Mouse (Mus musculus): ENCODE data around the gene Swt1. TPM values are rescaled to one million over a fixed set of nuclear protein-coding genes. Genes with fewer than 3 reads are reported as not detected.

Gene Swt1
- 12.1 and 15.9 TPM in 2 replicates for polyA plus RNA-seq (2015; fragmentation: Nextera tagmentation; extraction: Ambion mirVana)

GRCm38 (mm10) chr1:151428263-151429221, at the start of gene Swt1, which contains the start of gene Trmt1l:
Gene Swt1 (minus strand): TSS chr1:151428455.
Gene Trmt1l (plus strand): TSS chr1:151428542.

GRCm38 (mm10) chr1:151344283-151345108, 83.8 kb downstream of the Swt1 start, which contains the start of gene Ivns1abp:
Gene Ivns1abp (plus strand): TSS chr1:151344477.

Small RNAs within 50 kb of the gene (microRNA-seq; reads per million reads assigned to microRNA genes)
- not detected for gene Mir7682

Other genes starting within 250 kb of the Swt1 start
- not detected in 2 replicates for gene Gm47985, start 245.9 kb downstream of the Swt1 start, polyA plus RNA-seq (2015; fragmentation: Nextera tagmentation; extraction: Ambion mirVana)
- 0.10 TPM in 1 of 2 replicates, not detected in the other for gene Gm8947, start 236.1 kb downstream of the Swt1 start, polyA plus RNA-seq (2015; fragmentation: Nextera tagmentation; extraction: Ambion mirVana)
- gene Gm47995, start 230.0 kb downstream of the Swt1 start, polyA plus RNA-seq (2015; fragmentation: Nextera tagmentation; extraction: Ambion mirVana), result 0.25 and 0.31 TPM in 2 replicates
- gene 3110040M04Rik, start 224.3 kb downstream of the Swt1 start, polyA plus RNA-seq (2015; fragmentation: Nextera tagmentation; extraction: Ambion mirVana), result not detected in 2 replicates
- 0.28 TPM in 1 of 2 replicates, not detected in the other for gene Gm47996, start 218.3 kb downstream of the Swt1 start, polyA plus RNA-seq (2015; fragmentation: Nextera tagmentation; extraction: Ambion mirVana)
- 111 and 115 TPM in 2 replicates for gene Ivns1abp, start 84.0 kb downstream of the Swt1 start, polyA plus RNA-seq (2015; fragmentation: Nextera tagmentation; extraction: Ambion mirVana)
- 28.1 and 28.4 TPM in 2 replicates for gene Trmt1l, start 87 bp upstream of the Swt1 start, polyA plus RNA-seq (2015; fragmentation: Nextera tagmentation; extraction: Ambion mirVana)
- gene Rnf2, start 72.5 kb upstream of the Swt1 start, polyA plus RNA-seq (2015; fragmentation: Nextera tagmentation; extraction: Ambion mirVana), result 53.3 and 55.3 TPM in 2 replicates
- 1.8 and 2.2 TPM in 2 replicates for gene Fam129a, start 142.7 kb upstream of the Swt1 start, polyA plus RNA-seq (2015; fragmentation: Nextera tagmentation; extraction: Ambion mirVana)

Measured in neural tube, postnatal 0 days (tissue).